Mouse (Mus musculus) MEL (cell line): ENCODE data around the gene Klc1. TPM values are rescaled to one million over a fixed set of nuclear protein-coding genes. Genes with fewer than 3 reads are reported as not detected.

ENCODE experiments used
- DNase-seq: peaks from one replicate; pipeline ENCODE4 v3.0.0; 2011; ENCODE audit warnings: low read depth, low spot score
- H3K27ac ChIP-seq: 2 replicates; pipeline ENCODE4 v1.5.1; 2012; ENCODE audit warnings: low read depth, mild to moderate bottlenecking, control low read depth, low read length, moderate library complexity; ENCODE audit not compliant: control insufficient read depth
- H3K27me3 ChIP-seq, 2 experiments: fragments of 150-350 bp in 1 of 2; sonication (generic) in 1 of 2; 2 replicates each; pipeline ENCODE4 v1.6.1; 2012; ENCODE audit warnings: low read length in 2 of 2, mild to moderate bottlenecking in 2 of 2, improper control_type of control experiment in 1 of 2, moderate library complexity in 1 of 2; ENCODE audit not compliant: insufficient read depth in 2 of 2, control insufficient read depth in 1 of 2
- H3K36me3 ChIP-seq, 2 experiments: 2 replicates each; pipeline ENCODE4 v1.6.1; 2012 to 2014; ENCODE audit warnings: low read length in 2 of 2, improper control_type of control experiment in 1 of 2, inconsistent platforms in 1 of 2, mild to moderate bottlenecking in 1 of 2; ENCODE audit not compliant: insufficient read depth in 2 of 2, control insufficient read depth in 1 of 2
- H3K4me1 ChIP-seq, 2 experiments: fragments of 150-350 bp in 1 of 2; sonication (generic) in 1 of 2; 2 replicates each; pipeline ENCODE4 v1.6.1; 2012; ENCODE audit warnings: low read length in 2 of 2, improper control_type of control experiment in 1 of 2, mild to moderate bottlenecking in 1 of 2; ENCODE audit not compliant: insufficient read depth in 2 of 2, control insufficient read depth in 1 of 2
- H3K4me3 ChIP-seq, 2 experiments: fragments of 150-350 bp in 1 of 2; sonication (generic) in 1 of 2; 2 replicates each; pipeline ENCODE4 v1.5.1; 2012; ENCODE audit warnings: low read depth in 2 of 2, low read length in 2 of 2, mild to moderate bottlenecking in 2 of 2, moderate library complexity in 2 of 2, control low read depth in 1 of 2, improper control_type of control experiment in 1 of 2; ENCODE audit not compliant: control insufficient read depth in 1 of 2, insufficient read depth in 1 of 2
- H3K79me2 ChIP-seq: 2 replicates; pipeline ENCODE4 v1.6.1; 2012; ENCODE audit warnings: mild to moderate bottlenecking, low read length, moderate library complexity; ENCODE audit not compliant: control insufficient read depth, poor library complexity, insufficient read depth
- H3K9ac ChIP-seq: 2 replicates; pipeline ENCODE4 v1.6.1; 2012; ENCODE audit warnings: low read depth, mild to moderate bottlenecking, control low read depth, low read length, moderate library complexity; ENCODE audit not compliant: control insufficient read depth, poor library complexity, severe bottlenecking
- H3K9me3 ChIP-seq: fragments of 150-350 bp; sonication (generic); replicated peaks from 2 replicates; pipeline ENCODE4 v1.6.1; 2012; ENCODE audit warnings: mild to moderate bottlenecking, low read length, improper control_type of control experiment, moderate library complexity; ENCODE audit not compliant: insufficient read depth
- BHLHE40 ChIP-seq: IDR thresholded peaks from 2 replicates; pipeline ENCODE4 v1.6.1; 2012; ENCODE audit warnings: low read depth, mild to moderate bottlenecking, inconsistent platforms, low read length, improper control_type of control experiment, borderline replicate concordance
- CHD1 ChIP-seq: IDR thresholded peaks from 2 replicates; pipeline ENCODE4 v1.6.1; 2012; ENCODE audit warnings: low read depth, mild to moderate bottlenecking, inconsistent platforms, low read length, improper control_type of control experiment
- CHD2 ChIP-seq: IDR thresholded peaks from 2 replicates; pipeline ENCODE4 v1.6.1; 2011; ENCODE audit warnings: low read length, improper control_type of control experiment
- ELF1 ChIP-seq: IDR thresholded peaks from 2 replicates; pipeline ENCODE4 v1.6.1; 2014; ENCODE audit warnings: low read depth, mild to moderate bottlenecking, inconsistent platforms, low read length, improper control_type of control experiment, moderate library complexity
- EP300 ChIP-seq, 2 experiments: IDR thresholded peaks; 2 replicates each; pipeline ENCODE4 v1.6.1; 2011; ENCODE audit warnings: improper control_type of control experiment in 2 of 2, low read length in 2 of 2, low read depth in 1 of 2, mild to moderate bottlenecking in 1 of 2
- ETS1 ChIP-seq: IDR thresholded peaks from 2 replicates; pipeline ENCODE4 v1.6.1; 2012; ENCODE audit warnings: low read depth, mild to moderate bottlenecking, inconsistent platforms, low read length, improper control_type of control experiment, moderate library complexity
- GABPA ChIP-seq: IDR thresholded peaks from 2 replicates; pipeline ENCODE4 v1.6.1; 2012; ENCODE audit warnings: low read depth, mild to moderate bottlenecking, inconsistent platforms, low read length, improper control_type of control experiment, moderate library complexity
- GATA1 ChIP-seq: IDR thresholded peaks from 2 replicates; pipeline ENCODE4 v1.6.1; 2011; ENCODE audit warnings: low read depth, low read length, improper control_type of control experiment
- HCFC1 ChIP-seq: IDR thresholded peaks from 2 replicates; pipeline ENCODE4 v1.6.1; 2012; ENCODE audit warnings: low read depth, mild to moderate bottlenecking, inconsistent platforms, low read length, improper control_type of control experiment, moderate library complexity
- JUND ChIP-seq: IDR thresholded peaks from 2 replicates; pipeline ENCODE4 v1.6.1; 2011; ENCODE audit warnings: low read depth, mild to moderate bottlenecking, improper control_type of control experiment, low read length
- KAT2A ChIP-seq: conservative IDR thresholded peaks from 2 replicates; pipeline ENCODE4 v1.6.1; 2012; ENCODE audit warnings: low read depth, low read length, improper control_type of control experiment, inconsistent platforms
- MAFK ChIP-seq: IDR thresholded peaks from 2 replicates; pipeline ENCODE4 v1.6.1; 2011; ENCODE audit warnings: low read depth, mild to moderate bottlenecking, low read length, improper control_type of control experiment, borderline replicate concordance
- MAX ChIP-seq: IDR thresholded peaks from 2 replicates; pipeline ENCODE4 v1.6.1; 2011; ENCODE audit warnings: low read length, improper control_type of control experiment
- MAZ ChIP-seq: IDR thresholded peaks from 2 replicates; pipeline ENCODE4 v1.6.1; 2012; ENCODE audit warnings: low read depth, mild to moderate bottlenecking, inconsistent platforms, low read length, improper control_type of control experiment
- MYC ChIP-seq: IDR thresholded peaks from 2 replicates; pipeline ENCODE4 v1.6.1; 2011; ENCODE audit warnings: low read depth, mild to moderate bottlenecking, low read length, improper control_type of control experiment, moderate library complexity
- NRF1 ChIP-seq: IDR thresholded peaks from 2 replicates; pipeline ENCODE4 v1.6.1; 2014; ENCODE audit warnings: low read depth, mild to moderate bottlenecking, inconsistent platforms, low read length, improper control_type of control experiment, moderate library complexity; ENCODE audit not compliant: poor library complexity, insufficient read depth, severe bottlenecking
- RAD21 ChIP-seq: IDR thresholded peaks from 2 replicates; pipeline ENCODE4 v1.6.1; 2011; ENCODE audit warnings: mild to moderate bottlenecking, low read depth, low read length, improper control_type of control experiment
- SMC3 ChIP-seq: IDR thresholded peaks from 2 replicates; pipeline ENCODE4 v1.6.1; 2011; ENCODE audit warnings: low read depth, low read length, improper control_type of control experiment
- TBP ChIP-seq: IDR thresholded peaks from 2 replicates; pipeline ENCODE4 v1.8.0; 2011; ENCODE audit warnings: low read depth, low read length, improper control_type of control experiment
- TCF12 ChIP-seq: IDR thresholded peaks from 2 replicates; pipeline ENCODE4 v1.6.1; 2014; ENCODE audit warnings: low read depth, mild to moderate bottlenecking, inconsistent platforms, low read length, improper control_type of control experiment, moderate library complexity
- USF1 ChIP-seq: IDR thresholded peaks from 2 replicates; pipeline ENCODE4 v1.6.1; 2014; ENCODE audit warnings: low read depth, mild to moderate bottlenecking, inconsistent platforms, low read length, improper control_type of control experiment, moderate library complexity
- USF2 ChIP-seq, 2 experiments: IDR thresholded peaks; 2 replicates each; pipeline ENCODE4 v1.6.1; 2011 to 2012; ENCODE audit warnings: improper control_type of control experiment in 2 of 2, low read length in 2 of 2, borderline replicate concordance in 1 of 2, inconsistent platforms in 1 of 2, low read depth in 1 of 2, mild to moderate bottlenecking in 1 of 2; ENCODE audit not compliant: insufficient read depth in 1 of 2
- ZNF384 ChIP-seq: IDR thresholded peaks from 2 replicates; pipeline ENCODE4 v1.6.1; 2012; ENCODE audit warnings: low read depth, mild to moderate bottlenecking, inconsistent platforms, low read length, improper control_type of control experiment
- polyA plus RNA-seq, 2 experiments: library from polyadenylated mRNA; stranded (reverse) in 1 of 2; unstranded in 1 of 2; fragments of >175 nt in 1 of 2; fragments of >200 nt in 1 of 2; gene quantifications; 2 replicates each; pipeline versions ENCODE4 v1.2.1 to v1.2.4; 2012; ENCODE audit warnings: low replicate concordance in 2 of 2, low read depth in 1 of 2; ENCODE audit not compliant: insufficient read length in 2 of 2, insufficient read depth in 1 of 2, missing spikeins in 1 of 2
- total RNA-seq: library from RNA; depleted of rRNA; stranded (reverse); fragments of 300-350 nt; gene quantifications from 2 replicates; pipeline ENCODE4 v1.2.3, GENCODE M21; 2012

Gene Klc1
- total and polyA plus RNA-seq, 3 experiments = 30.7 to 60.4 TPM; not detected in 1

- no peaks in the 10 kb centered on the region for H3K36me3 ChIP-seq
- no peak for DNase-seq
- TF ChIP-seq HCFC1 = no peak
- TF ChIP-seq BHLHE40 = no peak
- TF ChIP-seq TCF12 = no peak
- no peak for TF ChIP-seq USF2 (IDR thresholded peaks at IDR 0.05; ENCODE audit: borderline replicate concordance in 1 of 2, insufficient read depth in 1 of 2, low read depth in 1 of 2, low read length in 2 of 2)
- no peak for TF ChIP-seq CHD2
- TF ChIP-seq EP300 (IDR thresholded peaks at IDR 0.05; ENCODE audit: low read depth in 1 of 2, low read length in 2 of 2) = no peak
- no peak for TF ChIP-seq JUND
- TF ChIP-seq SMC3 = no peak
- TF ChIP-seq ZNF384 = no peak
- H3K27me3 ChIP-seq = no peaks in the 10 kb centered on the region
- H3K27ac ChIP-seq = no peak overlapping the region
- no peaks in the 10 kb centered on the region for H3K4me1 ChIP-seq
- H3K4me3 ChIP-seq = no peak overlapping the region
- H3K79me2 ChIP-seq = no peaks in the 10 kb centered on the region
- no peaks in the 10 kb centered on the region for H3K9me3 ChIP-seq
- no peak overlapping the region for H3K9ac ChIP-seq
Observed at GRCm38 (mm10) chr12:111832643-111833042, 74.0 kb downstream of the Klc1 start.

GRCm38 (mm10) chr12:111833457-111833856 lies 74.8 kb downstream of the Klc1 start:
- H3K9me3 ChIP-seq = no peaks in the 10 kb centered on the region
- H3K79me2 ChIP-seq = no peaks in the 10 kb centered on the region
- no peaks in the 10 kb centered on the region for H3K4me1 ChIP-seq
- H3K27ac ChIP-seq = no peak overlapping the region
- TF ChIP-seq CHD2 (no peak), ELF1 (no peak), JUND (no peak), RAD21 (no peak), GABPA (no peak), TBP (no peak)
- H3K27me3 ChIP-seq = no peaks in the 10 kb centered on the region
- DNase-seq = no peak
- H3K36me3 ChIP-seq = no peaks in the 10 kb centered on the region
- no peak overlapping the region for H3K4me3 ChIP-seq
- no peak overlapping the region for H3K9ac ChIP-seq

GRCm38 (mm10) chr12:111842565-111843433 lies 84.2 kb downstream of the Klc1 start:
- H3K4me1 ChIP-seq = peaks cover 7 to 14% of the 10 kb centered on the region in 2 experiments
- H3K9ac ChIP-seq = 0 out of 2 replicates have a peak overlapping the region, but pooled peaks have one; percentile 7
- H3K36me3 ChIP-seq = peaks cover 0 to 10% of the 10 kb centered on the region in 2 experiments; a peak in 2 of 4 replicates
- peak overlapping the region; percentile 3; the same call in 1 of the 2 replicates for H3K27ac ChIP-seq
- no peaks in the 10 kb centered on the region for H3K27me3 ChIP-seq
- H3K9me3 ChIP-seq = no peaks in the 10 kb centered on the region
- H3K79me2 ChIP-seq = no peaks in the 10 kb centered on the region
- no peak overlapping the region for H3K4me3 ChIP-seq
- DNase-seq = peak; percentile 57
- TF ChIP-seq SMC3 (no peak), TCF12 (no peak), MAFK (no peak), MYC (no peak), CHD2 (no peak), USF1 (no peak), ZNF384 (no peak), MAZ (no peak), NRF1 (no peak), JUND (no peak), KAT2A (no peak), GATA1 (no peak), TBP (no peak), ETS1 (no peak), MAX (no peak), CHD1 (no peak), HCFC1 (no peak)
